Mouse (Mus musculus) embryonic facial prominence, embryonic 15.5 days (tissue): ENCODE data around the gene Fam114a1. TPM values are rescaled to one million over a fixed set of nuclear protein-coding genes. Genes with fewer than 3 reads are reported as not detected.

Experiments
- ATAC-seq: fragments of 200-750 bp; cut with Nextera tagmentation; 2 replicates; pipeline ENCODE4 v1.8.0; 2017; ENCODE audit warnings: low read depth, moderate TSS enrichment; ENCODE audit not compliant: insufficient number of reproducible peaks, low FRiP score, low TSS enrichment
- H3K27ac ChIP-seq: fragments of 300-500 bp; sonication (generic); replicated peaks from 2 replicates; pipeline ENCODE4 v1.5.1; 2015; ENCODE audit warnings: mild to moderate bottlenecking, inconsistent platforms
- H3K27me3 ChIP-seq: fragments of 300-500 bp; sonication (generic); 2 replicates; pipeline ENCODE4 v1.6.1; 2015; ENCODE audit warnings: inconsistent platforms
- H3K36me3 ChIP-seq: fragments of 300-500 bp; sonication (generic); 2 replicates; pipeline ENCODE4 v1.6.1; 2015; ENCODE audit warnings: mild to moderate bottlenecking, inconsistent platforms
- H3K4me1 ChIP-seq: fragments of 300-500 bp; sonication (generic); 2 replicates; pipeline ENCODE4 v1.6.1; 2015; ENCODE audit warnings: inconsistent platforms
- H3K4me2 ChIP-seq: fragments of 300-500 bp; sonication (generic); replicated peaks from 2 replicates; pipeline ENCODE4 v1.6.1; 2015; ENCODE audit warnings: mild to moderate bottlenecking, inconsistent platforms
- H3K4me3 ChIP-seq: fragments of 300-500 bp; sonication (generic); replicated peaks from 2 replicates; pipeline ENCODE4 v1.5.1; 2015; ENCODE audit warnings: mild to moderate bottlenecking, inconsistent platforms
- H3K9ac ChIP-seq: fragments of 300-500 bp; sonication (generic); 2 replicates; pipeline ENCODE4 v1.6.1; 2015; ENCODE audit warnings: inconsistent platforms
- H3K9me3 ChIP-seq: fragments of 300-500 bp; sonication (generic); replicated peaks from 2 replicates; pipeline ENCODE4 v1.6.1; 2016; ENCODE audit warnings: inconsistent platforms
- WGBS: fragments of 180-500 bp; shearing (Covaris S2); methylation state at CpG from one replicate; pipeline ENCODE4 v1.1.7; 2015; 5-methylcytosine and 5-hydroxymethylcytosine counted together
- polyA plus RNA-seq: library from polyadenylated mRNA; unstranded; fragments of >200 nt; fragmentation: Nextera tagmentation; extraction: Ambion mirVana; gene quantifications from 2 replicates; pipeline ENCODE4 v1.2.1, GENCODE M21; 2015

Gene Fam114a1
- polyA plus RNA-seq, 1 experiment from 2014 or later = 71.3 TPM

- Histone ChIP-seq H3K9ac (peak overlapping the region; percentile 71), H3K27me3 (no peaks in the 10 kb centered on the region), H3K4me3 (peak overlapping the region; percentile 67), H3K36me3 (0 out of 2 replicates have a peak, but pooled peaks cover 3% of the 10 kb centered on the region), H3K9me3 (no peaks in the 10 kb centered on the region), H3K4me2 (peak overlapping the region; percentile 73), H3K27ac (peak overlapping the region; percentile 85), H3K4me1 (peaks cover 7% of the 10 kb centered on the region)
- ATAC-seq = peak; percentile 56; the same call in 1 of the 2 replicates
- 4% methylated on average over 14 of the region's 14 CpGs for WGBS
These were observed 660 bp upstream of the Fam114a1 start for GRCm38 (mm10) chr5:64968961-64969860.

- ATAC-seq = no peak
- no peak overlapping the region for H3K27ac ChIP-seq
- 87% methylated on average over 5 of the region's 5 CpGs for WGBS
These were observed 5.2 kb downstream of the Fam114a1 start for GRCm38 (mm10) chr5:64975121-64975520.

DNA sequence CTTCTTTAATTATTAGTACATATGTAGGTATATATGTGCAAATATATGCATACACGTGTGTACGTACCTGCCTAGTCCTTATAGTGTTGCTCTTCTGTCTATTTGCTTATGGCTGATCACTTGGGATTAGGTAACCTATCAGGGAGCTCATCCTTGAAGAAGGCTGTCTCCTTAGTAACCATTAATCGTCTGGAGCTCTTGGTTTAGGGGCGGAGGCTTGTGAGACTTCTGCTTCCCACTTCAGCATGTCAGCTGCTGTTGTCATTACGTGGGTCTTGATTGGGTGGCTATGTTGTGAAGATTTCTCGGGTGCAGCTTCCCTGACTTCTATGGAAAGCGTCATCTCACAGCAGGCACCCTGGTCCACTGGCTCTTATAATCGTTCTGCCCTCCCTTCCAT lies 7.3 kb downstream of the Fam114a1 start:
- Histone ChIP-seq H3K27me3 (no peaks in the 10 kb centered on the region), H3K4me3 (no peak overlapping the region), H3K4me2 (no peak overlapping the region), H3K27ac (no peak overlapping the region), H3K4me1 (no peaks in the 10 kb centered on the region), H3K9ac (no peak overlapping the region), H3K9me3 (no peaks in the 10 kb centered on the region), H3K36me3 (peaks cover 28% of the 10 kb centered on the region; the same call in 1 of the 2 replicates)
- 81% methylated on average over 8 of the region's 8 CpGs for WGBS
- ATAC-seq = no peak

More at GRCm38 (mm10) chr5:64975121-64975520, 5.2 kb downstream of the Fam114a1 start:
- Histone ChIP-seq H3K9me3 (no peaks in the 10 kb centered on the region), H3K4me1 (no peaks in the 10 kb centered on the region; the same call in none of the 2 replicates), H3K36me3 (peaks cover 10% of the 10 kb centered on the region; the same call in 1 of the 2 replicates), H3K4me2 (no peak overlapping the region), H3K4me3 (no peak overlapping the region), H3K27me3 (no peaks in the 10 kb centered on the region), H3K9ac (no peak overlapping the region)

- no peak overlapping the region for H3K4me3 ChIP-seq
- H3K27ac ChIP-seq = no peak overlapping the region
- H3K27me3 ChIP-seq = no peaks in the 10 kb centered on the region
- H3K4me2 ChIP-seq = no peak overlapping the region
- peaks cover 71% of the 10 kb centered on the region for H3K36me3 ChIP-seq
- H3K4me1 ChIP-seq = no peaks in the 10 kb centered on the region
- no peak for ATAC-seq
- no peak overlapping the region for H3K9ac ChIP-seq
- H3K9me3 ChIP-seq = no peaks in the 10 kb centered on the region
- 65% methylated on average over 7 of the region's 7 CpGs for WGBS
These were observed 16.1 kb downstream of the Fam114a1 start for GRCm38 (mm10) chr5:64985971-64986370.

DNA sequence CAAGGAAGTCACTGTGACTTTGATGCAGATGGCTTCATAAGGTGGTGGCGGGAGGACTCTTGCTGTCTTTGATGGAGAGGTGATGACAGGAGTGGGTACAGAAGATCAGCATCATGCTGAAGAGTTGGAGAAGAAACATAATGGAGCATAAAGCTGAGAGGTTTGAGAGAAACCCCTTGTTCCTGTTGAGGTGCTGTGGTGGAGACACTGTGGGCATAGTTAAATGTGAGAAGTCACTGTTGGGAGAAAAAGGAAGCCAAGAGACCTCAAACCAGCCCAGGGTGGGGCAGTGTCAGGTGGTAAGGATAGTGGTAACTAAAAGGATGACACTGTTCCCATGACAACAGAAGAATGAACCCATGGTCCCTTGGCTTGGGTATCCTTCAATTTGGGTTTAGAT lies 20.1 kb downstream of the Fam114a1 start:
- 93% methylated on average over 1 of the region's 1 CpGs for WGBS
- H3K4me2 ChIP-seq = no peak overlapping the region
- H3K27me3 ChIP-seq = no peaks in the 10 kb centered on the region
- no peak overlapping the region for H3K9ac ChIP-seq
- peaks cover 41% of the 10 kb centered on the region for H3K36me3 ChIP-seq
- no peak for ATAC-seq
- H3K4me3 ChIP-seq = no peak overlapping the region
- no peaks in the 10 kb centered on the region for H3K9me3 ChIP-seq
- H3K27ac ChIP-seq = no peak overlapping the region
- no peaks in the 10 kb centered on the region for H3K4me1 ChIP-seq

GRCm38 (mm10) chr5:64992540-64992939 lies 22.7 kb downstream of the Fam114a1 start:
- no peaks in the 10 kb centered on the region for H3K9me3 ChIP-seq
- 54% methylated on average over 8 of the region's 8 CpGs for WGBS
- no peaks in the 10 kb centered on the region for H3K4me1 ChIP-seq
- no peak overlapping the region for H3K4me2 ChIP-seq
- H3K36me3 ChIP-seq = peaks cover 37% of the 10 kb centered on the region
- H3K27me3 ChIP-seq = no peaks in the 10 kb centered on the region
- no peak overlapping the region for H3K9ac ChIP-seq
- H3K4me3 ChIP-seq = no peak overlapping the region
- H3K27ac ChIP-seq = no peak overlapping the region
- ATAC-seq = no peak

DNA sequence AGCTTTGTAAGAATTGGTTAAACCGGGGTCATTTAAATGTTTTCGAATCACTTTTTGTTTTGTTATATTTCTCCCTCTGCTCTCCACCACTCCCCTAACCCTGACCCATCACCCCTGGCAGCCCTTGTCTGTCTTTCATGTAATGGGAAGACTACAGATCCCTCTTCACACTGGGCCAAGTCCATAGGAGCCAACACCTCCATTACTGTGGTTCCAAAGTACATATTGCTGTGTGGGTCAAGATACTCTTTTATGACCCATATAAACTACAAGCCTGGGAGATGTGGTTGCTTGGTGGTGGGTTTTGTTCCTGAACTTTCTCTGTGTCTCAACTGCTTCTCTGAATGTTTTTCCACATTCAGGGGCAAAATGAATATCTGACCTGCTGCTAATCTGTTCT lies 25.5 kb downstream of the Fam114a1 start:
- ATAC-seq = no peak
- Histone ChIP-seq H3K4me1 (no peaks in the 10 kb centered on the region), H3K36me3 (peaks cover 21% of the 10 kb centered on the region), H3K27me3 (no peaks in the 10 kb centered on the region), H3K4me2 (no peak overlapping the region), H3K4me3 (no peak overlapping the region), H3K27ac (no peak overlapping the region), H3K9me3 (no peaks in the 10 kb centered on the region), H3K9ac (no peak overlapping the region)
- WGBS = 99% methylated on average over 2 of the region's 2 CpGs

DNA sequence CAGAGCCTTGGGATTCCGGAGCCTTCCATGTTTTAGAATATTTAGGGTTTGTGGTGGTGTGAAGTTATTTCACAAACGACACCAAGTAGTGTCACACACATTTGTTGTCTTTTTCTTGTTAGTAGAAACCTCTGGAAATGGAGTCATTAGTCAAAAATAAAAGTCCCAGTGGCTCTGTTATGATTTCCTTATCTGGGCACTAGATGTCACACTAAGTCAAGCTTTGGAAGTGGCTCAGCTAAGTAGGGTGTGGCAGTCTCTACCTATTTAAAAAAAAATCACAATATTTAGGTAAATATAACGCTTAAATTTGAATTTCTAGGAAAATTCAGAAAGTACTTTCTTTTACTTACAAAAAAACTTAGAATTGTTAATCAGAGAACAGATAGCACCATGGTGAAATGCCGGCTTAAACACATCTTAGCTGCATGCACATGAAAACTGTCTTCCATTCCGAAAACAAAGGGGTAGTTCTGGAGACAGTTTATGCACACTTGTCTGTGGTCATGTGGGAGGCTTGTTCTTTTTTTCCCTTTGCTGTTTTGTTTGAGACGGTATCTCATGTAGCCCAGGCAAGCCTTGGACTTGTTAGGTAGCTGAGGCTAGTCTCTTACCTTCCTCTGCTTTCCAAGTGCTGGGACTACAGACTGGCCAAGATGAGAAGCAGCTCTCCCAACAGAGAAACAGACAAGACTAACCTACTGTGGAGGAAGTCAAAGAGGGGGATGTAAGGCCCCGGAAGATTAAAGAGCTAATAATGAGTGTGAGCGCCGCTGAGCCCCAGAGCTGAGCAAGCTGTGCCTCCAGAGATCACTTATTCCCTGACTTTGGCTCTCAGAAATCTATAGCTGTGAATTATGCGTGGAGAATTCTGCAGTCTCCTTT lies 33.3 kb downstream of the Fam114a1 start:
- Histone ChIP-seq H3K36me3 (peaks cover 22% of the 10 kb centered on the region), H3K27ac (no peak overlapping the region), H3K4me1 (peaks cover 9% of the 10 kb centered on the region; the same call in 1 of the 2 replicates), H3K4me3 (no peak overlapping the region), H3K9me3 (no peaks in the 10 kb centered on the region), H3K9ac (no peak overlapping the region), H3K4me2 (0 out of 2 replicates have a peak overlapping the region, but pooled peaks have one; percentile 4), H3K27me3 (no peaks in the 10 kb centered on the region)
- ATAC-seq = no peak
- 36% methylated on average over 10 of the region's 10 CpGs for WGBS

DNA sequence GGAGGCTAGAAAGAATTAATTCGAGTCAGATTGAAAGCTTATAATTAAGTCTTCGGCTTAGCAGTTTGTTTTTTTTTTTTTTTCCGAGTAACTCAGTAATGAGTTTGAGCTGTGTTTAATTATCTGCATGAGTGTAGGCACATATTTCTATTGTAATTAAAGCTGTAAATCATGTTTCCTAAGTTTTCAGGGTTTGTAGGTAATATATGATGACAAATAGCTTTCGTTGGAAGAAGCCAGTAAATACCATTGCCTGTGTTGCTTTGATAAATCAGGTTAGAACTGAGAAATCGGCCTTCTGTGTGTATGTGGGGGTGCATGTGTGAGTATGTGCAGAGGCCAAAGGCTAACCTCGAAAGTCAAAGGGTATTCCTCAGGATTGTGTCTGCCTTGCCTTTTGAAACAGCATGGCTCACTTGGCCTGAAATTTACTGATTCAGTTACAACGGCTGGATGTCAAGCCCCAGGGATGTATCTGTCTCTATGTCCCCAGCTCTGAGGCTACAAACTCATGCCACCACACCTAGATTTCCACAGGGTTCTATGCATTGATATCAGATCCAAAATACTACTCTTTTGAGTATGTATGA lies 34.2 kb downstream of the Fam114a1 start:
- Histone ChIP-seq H3K9me3 (no peaks in the 10 kb centered on the region), H3K4me3 (no peak overlapping the region), H3K36me3 (peaks cover 23% of the 10 kb centered on the region), H3K9ac (no peak overlapping the region), H3K4me2 (no peak overlapping the region), H3K4me1 (peaks cover 9% of the 10 kb centered on the region; the same call in 1 of the 2 replicates), H3K27ac (no peak overlapping the region), H3K27me3 (no peaks in the 10 kb centered on the region)
- ATAC-seq = no peak
- 26% methylated on average over 7 of the region's 7 CpGs for WGBS

DNA sequence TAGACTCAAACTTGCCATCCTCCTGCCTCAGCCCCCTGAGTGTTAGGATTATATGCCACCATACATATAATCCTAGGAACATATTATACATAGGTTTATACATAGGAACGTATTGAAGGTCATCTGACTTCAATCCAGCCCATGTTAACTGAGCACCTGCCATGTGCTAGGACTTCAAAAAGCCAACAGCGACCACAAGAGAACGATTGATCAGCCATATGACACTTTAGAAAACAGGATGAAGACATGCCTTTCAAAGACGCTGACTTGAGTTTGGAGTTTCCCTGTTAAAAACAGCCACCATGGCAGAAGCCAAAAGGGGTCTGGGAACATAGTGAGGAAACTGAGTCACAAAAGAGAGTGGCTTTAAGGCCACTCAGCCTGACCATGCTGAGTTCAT lies 35.4 kb downstream of the Fam114a1 start:
- Histone ChIP-seq H3K4me1 (peaks cover 9% of the 10 kb centered on the region; the same call in 1 of the 2 replicates), H3K4me2 (no peak overlapping the region), H3K9ac (no peak overlapping the region), H3K36me3 (peaks cover 35% of the 10 kb centered on the region), H3K9me3 (no peaks in the 10 kb centered on the region), H3K4me3 (no peak overlapping the region), H3K27me3 (no peaks in the 10 kb centered on the region), H3K27ac (no peak overlapping the region)
- 86% methylated on average over 4 of the region's 4 CpGs for WGBS
- no peak for ATAC-seq
